Mouse (Mus musculus): ENCODE data around the gene Gpr25.

Gpr25 gene

GRCm38 (mm10) chr1:136233892-136234594 lies 26.6 kb downstream of the Gpr25 start, which contains the start of gene Inava:
Inava (minus strand) TSS chr1:136234264.
- peak; percentile 8 to 12 for DNase-seq (ENCODE audit: low spot score in 2 of 2)

GRCm38 (mm10) chr1:136232986-136233790 lies 27.5 kb downstream of the Gpr25 start:
- DNase-seq (ENCODE audit: low spot score in 2 of 2) = no peak

- no peak for DNase-seq (ENCODE audit: low spot score in 2 of 2)
These were observed 28.3 kb downstream of the Gpr25 start for GRCm38 (mm10) chr1:136232285-136232926.

GRCm38 (mm10) chr1:136231596-136231995 lies 29.1 kb downstream of the Gpr25 start:
- DNase-seq (ENCODE audit: low spot score in 2 of 2) = no peak

- no peak for DNase-seq (ENCODE audit: low spot score in 2 of 2)
These were observed 30.5 kb downstream of the Gpr25 start for GRCm38 (mm10) chr1:136230201-136230600.

GRCm38 (mm10) chr1:136229040-136229373 lies 31.7 kb downstream of the Gpr25 start:
- DNase-seq (ENCODE audit: low spot score in 2 of 2) = no peak

GRCm38 (mm10) chr1:136228328-136229039 lies 32.2 kb downstream of the Gpr25 start:
- DNase-seq (ENCODE audit: low spot score in 2 of 2) = no peak

GRCm38 (mm10) chr1:136227870-136228269 lies 32.8 kb downstream of the Gpr25 start:
- DNase-seq (ENCODE audit: low spot score in 2 of 2) = no peak

DNA sequence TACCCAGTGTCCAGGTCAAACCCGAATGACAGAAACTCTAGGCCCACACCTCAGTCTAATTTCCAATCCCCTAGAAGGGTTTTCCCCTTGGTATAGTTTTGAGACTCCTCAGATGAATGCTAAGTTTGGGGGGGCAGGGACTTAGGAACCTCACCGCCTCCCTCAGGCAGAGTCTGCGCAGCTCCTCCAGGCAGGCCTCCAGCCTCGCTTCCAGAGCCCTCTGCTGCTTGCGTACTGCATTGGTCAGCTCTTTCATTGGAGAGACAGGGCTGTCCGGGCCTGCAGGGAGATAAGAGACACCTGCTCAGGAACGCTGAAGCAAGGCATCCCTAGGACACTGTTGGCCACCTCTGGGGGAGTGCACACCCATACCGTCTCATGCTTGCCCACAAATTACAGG lies 34.0 kb downstream of the Gpr25 start:
- no peak for DNase-seq (ENCODE audit: low spot score in 2 of 2)

- DNase-seq (ENCODE audit: low spot score in 2 of 2) = no peak
These were observed 34.8 kb downstream of the Gpr25 start for GRCm38 (mm10) chr1:136225846-136226245.

- DNase-seq (ENCODE audit: low spot score in 2 of 2) = no peak
These were observed 36.8 kb downstream of the Gpr25 start for GRCm38 (mm10) chr1:136223758-136224342.

DNA sequence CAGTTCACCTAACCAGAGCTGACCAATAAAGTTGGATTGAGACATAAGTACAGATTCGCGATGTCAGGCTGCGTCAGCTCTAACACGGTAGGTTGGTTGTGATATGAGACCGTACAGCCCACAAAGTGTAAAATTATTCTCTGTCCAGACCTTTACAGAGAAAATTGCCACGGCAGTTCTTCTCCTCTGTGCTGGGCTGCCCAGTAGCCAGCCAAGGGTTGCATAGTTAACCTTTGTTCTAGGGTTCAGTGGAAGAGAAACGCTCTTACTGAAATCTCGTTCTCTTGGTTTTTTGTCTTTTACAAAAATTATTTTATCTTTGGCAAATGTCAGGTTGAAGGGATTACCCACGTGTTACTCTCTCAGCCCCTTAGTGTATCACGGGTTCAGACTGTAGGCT lies 38.3 kb downstream of the Gpr25 start:
- no peak for DNase-seq (ENCODE audit: low spot score in 2 of 2)

DNA sequence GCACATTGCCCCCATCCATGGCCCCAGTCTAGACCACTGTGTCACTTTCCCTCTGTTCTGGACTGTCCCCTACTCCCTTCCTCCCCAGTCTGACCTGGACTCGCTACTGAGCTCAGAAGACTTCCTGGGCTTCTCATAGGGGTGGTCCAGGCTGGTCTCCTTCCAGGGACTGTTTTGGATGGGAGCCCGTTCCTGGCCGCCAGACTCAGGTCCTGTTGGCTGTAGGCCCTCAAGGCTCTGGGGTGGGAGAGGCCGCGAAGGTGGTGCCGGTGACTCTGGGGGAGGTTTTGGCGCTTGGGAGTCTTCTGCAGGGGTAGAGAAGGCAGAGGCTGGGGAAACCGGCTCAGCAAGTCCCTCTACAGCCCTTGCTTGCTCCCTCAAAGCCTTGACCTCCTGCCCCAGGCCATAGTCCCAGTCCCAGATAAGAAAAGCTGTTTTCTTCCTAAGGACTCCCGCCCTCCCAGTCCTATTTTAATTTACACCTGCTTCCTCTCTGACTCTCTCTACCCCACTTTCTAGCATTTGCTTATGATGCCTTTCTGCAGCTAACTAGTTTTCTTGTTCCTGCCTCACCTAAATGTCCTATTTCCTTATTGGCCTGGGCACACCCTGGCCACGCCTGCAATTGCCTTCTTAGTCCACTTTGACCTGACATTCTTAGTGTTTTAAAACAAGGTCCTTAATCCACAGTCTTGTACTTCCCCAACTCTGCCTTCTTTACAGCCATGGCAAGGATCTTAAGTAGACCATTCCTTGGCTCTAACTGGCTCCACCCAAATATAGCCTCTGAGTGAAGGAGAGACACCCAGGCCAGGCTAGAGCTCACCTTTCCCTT lies 40.4 kb downstream of the Gpr25 start:
- no peak for DNase-seq (ENCODE audit: low spot score in 2 of 2)

DNA sequence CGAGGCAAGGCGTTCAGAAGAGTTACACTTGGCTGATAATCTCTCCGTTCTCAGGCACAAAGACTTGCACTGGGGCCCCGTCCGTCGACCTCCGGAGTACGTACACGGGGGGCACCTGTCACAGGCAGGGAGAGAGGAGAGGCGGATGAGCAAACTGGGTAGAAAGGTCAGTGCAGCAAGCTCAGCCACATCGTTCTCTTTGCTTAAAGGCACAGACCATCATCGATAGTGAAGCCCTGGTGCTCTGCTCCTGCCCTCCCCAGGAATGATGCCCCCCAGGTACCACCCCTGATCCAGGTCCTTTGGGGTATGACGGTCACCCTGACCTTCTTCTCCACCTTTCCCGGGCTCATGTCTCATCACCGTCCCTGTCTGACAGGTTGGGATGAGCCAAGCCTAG lies 46.4 kb downstream of the Gpr25 start:
- no peak for DNase-seq (ENCODE audit: low spot score in 2 of 2)

DNA sequence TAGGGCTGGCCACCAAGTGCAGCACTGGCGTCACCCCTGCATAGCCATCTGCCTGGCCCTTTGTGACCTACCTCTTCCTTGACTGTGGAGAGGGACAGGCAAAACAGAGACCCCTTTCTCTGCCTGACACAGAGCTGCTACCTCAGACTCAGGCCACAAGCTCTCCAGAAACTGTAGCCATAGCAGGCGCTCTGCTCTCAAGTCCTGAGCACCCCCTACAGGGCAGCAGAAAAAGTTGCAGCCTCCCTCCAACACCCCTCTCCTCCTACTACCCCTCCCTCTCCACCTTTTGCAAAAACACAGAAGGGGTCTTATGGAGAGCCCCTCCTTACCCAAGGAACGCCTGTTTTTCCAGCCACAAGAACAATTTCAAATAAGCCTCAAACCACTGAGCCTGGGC lies 47.9 kb downstream of the Gpr25 start, which contains the start of gene Mroh3:
Mroh3 (minus strand) TSS at position 26 of the 400 bp plus-strand sequence.
- peak; percentile 7 to 11 for DNase-seq (ENCODE audit: low spot score in 2 of 2)

Data from spleen, postnatal 36 days (tissue).